Mouse (Mus musculus): ENCODE results near the gene Trim72.
"Not testable (repeated sequence)": the region's sequence is repeated elsewhere in the genome, so short reads cannot be mapped to it uniquely, and the experiment has no call there.

The Trim72 gene

GRCm38 (mm10) chr7:128009715-128010340, 6.1 kb downstream of the Trim72 start:
- peak; percentile 43 for DNase-seq

- no peak for DNase-seq
These were observed 8.5 kb downstream of the Trim72 start for GRCm38 (mm10) chr7:128012136-128012780.

GRCm38 (mm10) chr7:128013116-128013515, 9.4 kb downstream of the Trim72 start:
- DNase-seq, result no peak

- not testable (repeated sequence) for DNase-seq
These were observed 12.4 kb downstream of the Trim72 start for GRCm38 (mm10) chr7:128016134-128016533.

GRCm38 (mm10) chr7:128016650-128017049, 12.9 kb downstream of the Trim72 start:
- DNase-seq, result no peak

- DNase-seq, result no peak
These were observed 14.5 kb downstream of the Trim72 start for GRCm38 (mm10) chr7:128018275-128018674.

- DNase-seq, result no peak
These were observed 15.4 kb downstream of the Trim72 start for GRCm38 (mm10) chr7:128019187-128019586.

GRCm38 (mm10) chr7:128022974-128023373, 19.2 kb downstream of the Trim72 start:
- DNase-seq, result no peak

GRCm38 (mm10) chr7:128023565-128023964, 19.8 kb downstream of the Trim72 start:
- DNase-seq, result no peak

GRCm38 (mm10) chr7:128024364-128024763, 20.6 kb downstream of the Trim72 start:
- DNase-seq, result no peak

GRCm38 (mm10) chr7:128024932-128025331, 21.2 kb downstream of the Trim72 start:
- no peak for DNase-seq

- DNase-seq, result no peak
These were observed 21.6 kb downstream of the Trim72 start for GRCm38 (mm10) chr7:128025381-128025780.

GRCm38 (mm10) chr7:128031403-128031976, 27.7 kb downstream of the Trim72 start:
- DNase-seq, result peak; percentile 34

- DNase-seq, result peak; percentile 55
These were observed 28.7 kb downstream of the Trim72 start for GRCm38 (mm10) chr7:128032290-128032988.

- DNase-seq, result no peak
These were observed 29.2 kb downstream of the Trim72 start for GRCm38 (mm10) chr7:128032989-128033293.

- no peak for DNase-seq
These were observed 29.9 kb downstream of the Trim72 start for GRCm38 (mm10) chr7:128033616-128034015.

- DNase-seq, result not testable (repeated sequence)
These were observed 38.5 kb downstream of the Trim72 start for GRCm38 (mm10) chr7:128042161-128042820.

- no peak for DNase-seq
These were observed 40.5 kb downstream of the Trim72 start for GRCm38 (mm10) chr7:128044142-128044785.

- no peak for DNase-seq
These were observed 41.9 kb downstream of the Trim72 start for GRCm38 (mm10) chr7:128045640-128046039.

- DNase-seq, result peak; percentile 7
These were observed 45.1 kb downstream of the Trim72 start for GRCm38 (mm10) chr7:128048819-128049218.

- no peak for DNase-seq
These were observed 45.5 kb downstream of the Trim72 start for GRCm38 (mm10) chr7:128049254-128049653.

- DNase-seq, result no peak
These were observed 47.0 kb downstream of the Trim72 start for GRCm38 (mm10) chr7:128050739-128051138.

GRCm38 (mm10) chr7:128053061-128053460, 49.3 kb downstream of the Trim72 start:
- DNase-seq, result no peak

Data from kidney, adult 9 months (tissue).